Mouse (Mus musculus) embryonic fibroblast, embryonic 13.5 days (primary cell): ENCODE measurements around the gene Rhoh.

Experiments
- CTCF ChIP-seq: IDR thresholded peaks from 2 replicates; pipeline ENCODE4 v1.5.1; 2011; ENCODE audit warnings: mild to moderate bottlenecking, control low read depth, low read length, moderate library complexity, borderline replicate concordance; ENCODE audit not compliant: insufficient read depth
- POLR2A ChIP-seq: IDR thresholded peaks from 2 replicates; pipeline ENCODE4 v1.6.1; 2011; ENCODE audit warnings: low read depth, mild to moderate bottlenecking, control low read depth, low read length, moderate library complexity

DNA sequence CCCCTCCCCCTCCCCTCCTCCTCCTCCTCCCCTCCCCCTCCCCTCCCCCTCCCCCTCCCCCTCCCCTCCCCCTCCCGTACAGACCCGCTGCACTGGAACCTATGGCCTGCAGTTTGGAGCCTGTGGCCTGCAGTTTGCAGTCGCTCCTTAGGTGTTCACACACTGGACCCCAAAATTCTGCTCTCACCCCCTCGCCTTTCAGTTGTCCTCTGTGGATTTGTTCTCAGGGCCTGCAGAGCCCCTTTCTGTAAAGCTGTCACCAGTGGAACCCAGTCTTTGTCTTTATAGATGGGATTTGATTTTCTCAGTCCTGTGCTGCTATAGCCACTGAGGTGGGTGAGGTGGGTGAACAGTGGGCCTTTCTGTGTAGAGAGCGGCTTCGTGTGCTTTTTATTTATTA is 2.7 kb upstream of the Rhoh start:
- no peak for TF ChIP-seq CTCF
- TF ChIP-seq POLR2A, result no peak
